Mouse (Mus musculus) ES-Bruce4 (cell line): ENCODE data around the gene F2rl3. TPM values are rescaled to one million over a fixed set of nuclear protein-coding genes. Genes with fewer than 3 reads are reported as not detected.

Experiments used
- H3K27ac ChIP-seq: 2 replicates; pipeline ENCODE4 v1.5.1; 2012; ENCODE audit warnings: low read length, inconsistent platforms; ENCODE audit not compliant: insufficient read depth
- H3K27me3 ChIP-seq: 2 replicates; pipeline ENCODE4 v1.6.1; 2012; ENCODE audit warnings: mild to moderate bottlenecking, low read length, inconsistent platforms; ENCODE audit not compliant: control insufficient read depth, poor library complexity, insufficient read depth, severe bottlenecking
- H3K36me3 ChIP-seq: 2 replicates; pipeline ENCODE4 v1.6.1; 2012; ENCODE audit warnings: inconsistent platforms, mild to moderate bottlenecking, low read length, moderate library complexity; ENCODE audit not compliant: control insufficient read depth, poor library complexity, insufficient read depth, severe bottlenecking
- H3K4me1 ChIP-seq: one replicate; pipeline ENCODE4 v1.8.1; 2011; ENCODE audit warnings: low read length; ENCODE audit not compliant: control insufficient read depth, insufficient read depth
- H3K4me3 ChIP-seq: 2 replicates; pipeline ENCODE4 v1.5.1; 2011; ENCODE audit warnings: low read depth, mild to moderate bottlenecking, low read length
- H3K9ac ChIP-seq: 2 replicates; pipeline ENCODE4 v1.6.1; 2012; ENCODE audit warnings: low read depth, mild to moderate bottlenecking, inconsistent platforms; ENCODE audit not compliant: poor library complexity, severe bottlenecking
- H3K9me3 ChIP-seq: replicated peaks from 2 replicates; pipeline ENCODE4 v1.6.1; 2012; ENCODE audit warnings: mild to moderate bottlenecking, low read length, inconsistent platforms; ENCODE audit not compliant: control insufficient read depth, poor library complexity, insufficient read depth, severe bottlenecking
- CTCF ChIP-seq: IDR thresholded peaks from one replicate; pipeline ENCODE4 v1.8.1; 2011; ENCODE audit warnings: low read depth, low read length
- EP300 ChIP-seq: IDR thresholded peaks from 2 replicates; pipeline ENCODE4 v1.6.1; 2011; ENCODE audit warnings: low read depth, low read length; ENCODE audit not compliant: insufficient read depth
- POLR2A ChIP-seq: IDR thresholded peaks from one replicate; pipeline ENCODE4 v1.8.1; 2011; ENCODE audit warnings: low read length; ENCODE audit not compliant: insufficient read depth
- polyA plus RNA-seq: library from polyadenylated mRNA; stranded (reverse); fragments of >200 nt; gene quantifications from 2 replicates; pipeline ENCODE4 v1.2.4, GENCODE M21; 2011; ENCODE audit warnings: low read depth; ENCODE audit not compliant: missing spikeins, insufficient read depth, insufficient read length

Gene F2rl3
- not detected in 2 replicates for polyA plus RNA-seq

GRCm38 (mm10) chr8:72761322-72762051 lies at the start of gene F2rl3:
F2rl3 (plus strand) TSS chr8:72761880.
- no peak within 1 kb of the TSS for H3K4me3 ChIP-seq
- H3K9ac ChIP-seq = no peak within 1 kb of the TSS
- no peaks in the 10 kb centered on the region for H3K9me3 ChIP-seq
- H3K4me1 ChIP-seq = no peaks in the 10 kb centered on the region
- no peak within 1 kb of the TSS for H3K27ac ChIP-seq
- H3K36me3 ChIP-seq = no peaks in the 10 kb centered on the region
- H3K27me3 ChIP-seq = no peaks in the 10 kb centered on the region
- TF ChIP-seq CTCF (no peak), POLR2A (no peak), EP300 (no peak)

- H3K27ac ChIP-seq = no peak overlapping the region
- no peaks in the 10 kb centered on the region for H3K27me3 ChIP-seq
- H3K9me3 ChIP-seq = no peaks in the 10 kb centered on the region
- no peak overlapping the region for H3K4me3 ChIP-seq
- no peak overlapping the region for H3K9ac ChIP-seq
- no peaks in the 10 kb centered on the region for H3K36me3 ChIP-seq
- no peaks in the 10 kb centered on the region for H3K4me1 ChIP-seq
- TF ChIP-seq POLR2A = no peak
- TF ChIP-seq EP300 = no peak
- no peak for TF ChIP-seq CTCF
Measured at GRCm38 (mm10) chr8:72712569-72712968, 49.1 kb upstream of the F2rl3 start.

GRCm38 (mm10) chr8:72716594-72716993 lies 45.1 kb upstream of the F2rl3 start:
- Histone ChIP-seq H3K27ac (no peak overlapping the region), H3K9me3 (no peaks in the 10 kb centered on the region)
- no peak for TF ChIP-seq CTCF
- no peak for TF ChIP-seq EP300
- no peak for TF ChIP-seq POLR2A

GRCm38 (mm10) chr8:72720541-72720940 lies 41.1 kb upstream of the F2rl3 start:
- H3K27me3 ChIP-seq = no peaks in the 10 kb centered on the region
- H3K27ac ChIP-seq = no peak overlapping the region
- no peak overlapping the region for H3K9ac ChIP-seq
- H3K36me3 ChIP-seq = peaks cover 5% of the 10 kb centered on the region
- TF ChIP-seq CTCF (no peak), POLR2A (no peak), EP300 (no peak)
- H3K9me3 ChIP-seq = no peaks in the 10 kb centered on the region
- H3K4me3 ChIP-seq = no peak overlapping the region
- no peaks in the 10 kb centered on the region for H3K4me1 ChIP-seq

More at GRCm38 (mm10) chr8:72716594-72716993, 45.1 kb upstream of the F2rl3 start:
- Histone ChIP-seq H3K4me3 (no peak overlapping the region), H3K36me3 (no peaks in the 10 kb centered on the region), H3K27me3 (no peaks in the 10 kb centered on the region), H3K4me1 (no peaks in the 10 kb centered on the region), H3K9ac (no peak overlapping the region)

GRCm38 (mm10) chr8:72722769-72723650 lies 38.7 kb upstream of the F2rl3 start, which contains the start of gene Sin3b:
Sin3b (plus strand) TSS chr8:72723285.
- Histone ChIP-seq H3K27me3 (no peaks in the 10 kb centered on the region), H3K9ac (peak within 1 kb of the TSS; percentile 95), H3K4me1 (no peaks in the 10 kb centered on the region), H3K27ac (no peak within 1 kb of the TSS), H3K4me3 (peak within 1 kb of the TSS; percentile 92), H3K36me3 (peaks cover 29% of the 10 kb centered on the region), H3K9me3 (no peaks in the 10 kb centered on the region)
- no peak for TF ChIP-seq EP300
- TF ChIP-seq POLR2A = peak; percentile 81

- no peak overlapping the region for H3K27ac ChIP-seq
- TF ChIP-seq POLR2A = no peak
- no peak for TF ChIP-seq EP300
- TF ChIP-seq CTCF = no peak
Measured at GRCm38 (mm10) chr8:72723651-72724001, 38.1 kb upstream of the F2rl3 start.

More at GRCm38 (mm10) chr8:72723651-72724001, 38.1 kb upstream of the F2rl3 start:
- Histone ChIP-seq H3K9ac (peak overlapping the region; percentile 95), H3K36me3 (peaks cover 35% of the 10 kb centered on the region), H3K4me1 (no peaks in the 10 kb centered on the region), H3K27me3 (no peaks in the 10 kb centered on the region), H3K4me3 (peak overlapping the region; percentile 92), H3K9me3 (no peaks in the 10 kb centered on the region)
